Mouse (Mus musculus) spleen, adult 2 months (tissue): ENCODE data around the gene Fxr1. TPM values are rescaled to one million over a fixed set of nuclear protein-coding genes. Genes with fewer than 3 reads are reported as not detected.

Source experiments
- DNase-seq, 2 experiments: peaks; one replicate each; pipeline versions ENCODE4 v3.0.0 to v3.0.0-alpha.2; 2012 to 2021; ENCODE audit warnings: low spot score in 2 of 2, low read depth in 1 of 2
- H3K27ac ChIP-seq: fragments of 200-500 bp; 2 replicates; pipeline ENCODE4 v1.5.1; 2012; ENCODE audit warnings: low read length, inconsistent platforms; ENCODE audit not compliant: insufficient read depth
- H3K27me3 ChIP-seq: fragments of 200-500 bp; 2 replicates; pipeline ENCODE4 v1.6.1; 2012; ENCODE audit warnings: mild to moderate bottlenecking, moderate library complexity, low read length, inconsistent platforms; ENCODE audit not compliant: control insufficient read depth, insufficient read depth
- H3K36me3 ChIP-seq: fragments of 200-500 bp; 2 replicates; pipeline ENCODE4 v1.6.1; 2012; ENCODE audit warnings: mild to moderate bottlenecking, low read length, inconsistent platforms; ENCODE audit not compliant: control insufficient read depth, insufficient read depth
- H3K4me1 ChIP-seq: fragments of 200-500 bp; 2 replicates; pipeline ENCODE4 v1.6.1; 2011; ENCODE audit warnings: inconsistent platforms; ENCODE audit not compliant: control insufficient read depth, insufficient read depth, insufficient read length
- H3K4me3 ChIP-seq: fragments of 200-500 bp; 2 replicates; pipeline ENCODE4 v1.5.1; 2011; ENCODE audit warnings: mild to moderate bottlenecking, inconsistent platforms; ENCODE audit not compliant: insufficient read depth, insufficient read length; ENCODE audit errors: extremely low read depth
- CTCF ChIP-seq: fragments of 200-500 bp; IDR thresholded peaks from 2 replicates; pipeline ENCODE4 v1.5.1; 2011; ENCODE audit warnings: mild to moderate bottlenecking, inconsistent platforms; ENCODE audit not compliant: insufficient read depth, insufficient read length, insufficient replicate concordance; ENCODE audit errors: extremely low read depth
- POLR2A ChIP-seq: fragments of 200-500 bp; IDR thresholded peaks from 2 replicates; pipeline ENCODE4 v1.6.1; 2011; ENCODE audit warnings: low read depth, low read length, inconsistent platforms
- WGBS: fragments of 180-500 bp; shearing (Covaris S2); methylation state at CpG from one replicate; pipeline ENCODE4 v1.1.7; 2018; 5-methylcytosine and 5-hydroxymethylcytosine counted together
- polyA plus RNA-seq: library from polyadenylated mRNA; depleted of rRNA; stranded (reverse); fragments of >200 nt; gene quantifications from 2 replicates; pipeline ENCODE4 v1.2.3, GENCODE M21; 2012; rRNA removed

The Fxr1 gene
- polyA plus RNA-seq, 1 experiment, result 4.6 TPM

DNA sequence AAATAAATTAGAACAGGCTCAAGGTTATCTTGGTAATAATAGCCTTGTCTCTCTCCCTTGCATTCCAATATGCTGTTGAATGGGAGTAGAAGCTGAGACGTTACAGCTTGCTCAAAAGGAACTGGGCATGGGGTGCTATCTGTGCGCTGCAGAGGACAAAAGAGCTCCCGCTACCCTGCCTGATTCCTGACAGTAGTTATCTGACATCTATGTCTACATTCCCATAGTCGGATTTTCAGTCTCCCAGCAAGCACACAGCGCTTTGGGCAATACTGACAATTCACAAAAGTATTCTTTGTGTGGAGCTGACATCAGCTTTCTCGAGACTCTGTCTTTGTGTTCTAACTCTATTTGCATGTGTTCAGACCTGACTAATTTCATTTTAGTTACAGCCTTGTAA, 96.1 kb downstream of the Fxr1 start:
- WGBS, result 82% methylated on average over 6 of the region's 6 CpGs
- no peak for TF ChIP-seq POLR2A
- no peak for TF ChIP-seq CTCF
- Histone ChIP-seq H3K4me1 (no peaks in the 10 kb centered on the region), H3K36me3 (no peaks in the 10 kb centered on the region), H3K4me3 (no peak overlapping the region), H3K27ac (no peak overlapping the region), H3K27me3 (no peaks in the 10 kb centered on the region)
- DNase-seq, result no peak

DNA sequence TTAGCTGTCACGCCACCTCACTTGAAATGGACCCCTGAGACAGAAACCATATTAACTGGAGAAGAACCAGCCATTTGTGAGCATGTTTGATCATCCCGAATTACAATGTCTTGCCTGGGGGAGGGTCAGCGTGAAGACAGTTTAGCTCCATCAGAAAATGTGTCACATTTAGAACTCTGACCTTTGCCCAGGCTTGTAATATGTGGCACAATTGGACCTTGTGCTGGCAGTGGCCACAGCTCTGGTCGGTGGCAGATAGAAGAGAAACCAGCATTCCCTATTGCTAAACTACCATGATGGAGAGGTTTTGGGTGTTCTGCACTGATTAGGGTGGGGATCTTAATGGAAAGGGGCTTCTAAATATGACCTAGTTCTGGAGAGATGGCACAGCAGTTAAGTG, 100.1 kb downstream of the Fxr1 start:
- no peak overlapping the region for H3K4me3 ChIP-seq
- H3K27me3 ChIP-seq, result no peaks in the 10 kb centered on the region
- DNase-seq, result no peak
- H3K27ac ChIP-seq, result no peak overlapping the region
- WGBS, result 77% methylated on average over 4 of the region's 4 CpGs
- no peaks in the 10 kb centered on the region for H3K4me1 ChIP-seq
- no peak for TF ChIP-seq CTCF
- no peaks in the 10 kb centered on the region for H3K36me3 ChIP-seq

Other genes starting within 250 kb of the Fxr1 start
- 22.7 and 56.7 TPM in 2 replicates for gene Ttc14, start 220.1 kb upstream of the Fxr1 start, polyA plus RNA-seq
- 0.21 TPM in 1 of 2 replicates, not detected in the other for gene Ccdc39, start 175.6 kb upstream of the Fxr1 start, polyA plus RNA-seq
- gene Dnajc19, start 61.4 kb downstream of the Fxr1 start, polyA plus RNA-seq, result 48.2 and 53.1 TPM in 2 replicates